Mouse (Mus musculus) embryo, embryonic 9.5 days (tissue): ENCODE results near the gene Wnt6.
"Not testable (repeated sequence)": the region's sequence is repeated elsewhere in the genome, so short reads cannot be mapped to it uniquely, and the experiment has no call there.

ENCODE experiments used
- DNase-seq: peaks from one replicate; pipeline ENCODE4 v3.0.0-alpha.2; 2017; ENCODE audit errors: extremely low spot score

Wnt6 gene

DNA sequence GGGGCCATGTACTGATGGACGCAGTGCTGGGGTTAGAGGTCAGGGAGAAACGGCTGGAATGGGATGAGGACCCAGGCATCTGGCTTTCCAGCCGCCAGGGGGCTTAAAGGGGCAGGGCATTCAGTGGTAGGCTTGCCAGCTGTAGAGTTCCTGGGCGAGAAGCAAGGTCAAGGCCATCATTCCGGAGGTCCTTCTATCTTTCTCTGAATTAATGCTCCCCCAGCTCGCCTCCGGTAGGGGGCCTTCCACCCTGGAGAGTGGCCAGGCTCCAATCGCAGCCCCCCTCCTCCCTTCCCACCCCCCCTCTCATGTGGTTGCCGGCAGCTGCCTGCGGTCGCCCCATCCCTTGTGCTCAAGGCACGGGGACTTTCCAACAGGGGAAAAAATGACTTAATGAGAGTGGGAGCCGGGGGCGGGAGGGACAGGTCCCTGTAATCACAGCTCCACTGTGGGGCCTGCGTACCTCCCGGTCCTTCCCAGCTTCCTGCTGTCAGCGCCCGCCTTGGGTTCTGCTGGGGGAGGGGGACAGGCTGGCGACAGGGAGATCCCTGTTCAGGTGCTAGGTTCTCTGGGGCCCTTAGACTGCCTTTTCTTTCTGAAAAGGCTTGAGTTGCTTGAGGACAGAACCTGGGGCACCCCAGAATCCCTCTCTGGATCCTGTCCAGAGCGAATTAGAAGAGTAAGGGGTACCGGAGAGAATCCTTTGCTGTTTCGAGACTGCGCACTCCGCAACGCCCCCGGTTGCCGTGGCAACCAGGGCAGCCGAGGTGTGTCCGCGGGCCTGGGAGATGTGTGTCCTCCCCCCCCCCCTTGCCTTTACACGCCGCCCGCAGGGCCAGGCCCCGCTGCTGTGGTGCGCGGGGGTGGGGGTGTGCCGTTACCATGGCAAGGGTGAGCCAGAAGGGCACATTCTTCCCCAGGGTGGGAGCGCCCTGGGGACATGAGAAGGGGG is 34.9 kb downstream of the Wnt6 start:
- peak; percentile 61 for DNase-seq

GRCm38 (mm10) chr1:74807551-74808071 is 35.9 kb downstream of the Wnt6 start:
- DNase-seq = no peak

DNA sequence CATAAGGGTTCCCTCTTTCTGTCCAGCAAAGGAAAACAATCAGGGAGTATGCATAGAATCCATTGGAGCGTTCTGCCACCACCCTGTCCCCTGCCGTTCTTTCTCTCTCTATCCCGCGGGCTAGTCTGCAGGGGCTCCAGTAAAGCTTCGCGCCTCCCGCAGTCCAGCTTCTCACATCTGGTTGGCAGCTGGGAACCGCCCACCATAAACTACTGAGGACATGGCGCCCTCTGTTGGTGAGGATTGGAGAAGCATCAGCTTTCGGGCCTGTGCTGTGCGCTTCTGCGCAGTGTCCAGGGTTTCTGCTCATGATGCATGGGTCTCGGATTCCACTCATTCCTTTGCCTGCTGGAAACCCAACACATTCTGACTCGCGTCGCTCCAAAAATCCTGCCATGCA is 36.4 kb downstream of the Wnt6 start:
- DNase-seq = peak; percentile 96

GRCm38 (mm10) chr1:74809007-74809406 is 37.3 kb downstream of the Wnt6 start:
- no peak for DNase-seq

- DNase-seq = no peak
Measured at GRCm38 (mm10) chr1:74814931-74815647, 43.4 kb downstream of the Wnt6 start.

DNA sequence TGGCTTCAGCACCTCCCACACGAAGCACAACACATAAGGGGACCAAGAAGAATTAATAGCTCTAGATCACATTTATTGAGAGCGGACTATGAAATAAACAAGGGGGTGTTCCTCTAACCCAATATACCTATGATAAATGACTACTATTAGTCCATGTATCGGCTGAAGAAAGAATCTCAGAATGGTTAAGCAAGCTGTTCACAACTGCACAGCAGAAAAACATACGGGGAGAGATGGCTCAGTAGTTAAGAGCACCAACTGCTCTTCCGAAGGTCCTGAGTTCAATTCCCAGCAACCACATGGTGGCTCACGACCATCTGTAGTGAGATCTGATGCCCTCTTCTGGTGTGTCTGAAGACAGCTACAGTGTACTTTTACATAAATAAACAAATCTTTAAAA is 44.3 kb downstream of the Wnt6 start:
- DNase-seq = not testable (repeated sequence)

GRCm38 (mm10) chr1:74816612-74817199 is 45.0 kb downstream of the Wnt6 start:
- DNase-seq = peak; percentile 94

GRCm38 (mm10) chr1:74817219-74817618 is 45.5 kb downstream of the Wnt6 start:
- no peak for DNase-seq

DNA sequence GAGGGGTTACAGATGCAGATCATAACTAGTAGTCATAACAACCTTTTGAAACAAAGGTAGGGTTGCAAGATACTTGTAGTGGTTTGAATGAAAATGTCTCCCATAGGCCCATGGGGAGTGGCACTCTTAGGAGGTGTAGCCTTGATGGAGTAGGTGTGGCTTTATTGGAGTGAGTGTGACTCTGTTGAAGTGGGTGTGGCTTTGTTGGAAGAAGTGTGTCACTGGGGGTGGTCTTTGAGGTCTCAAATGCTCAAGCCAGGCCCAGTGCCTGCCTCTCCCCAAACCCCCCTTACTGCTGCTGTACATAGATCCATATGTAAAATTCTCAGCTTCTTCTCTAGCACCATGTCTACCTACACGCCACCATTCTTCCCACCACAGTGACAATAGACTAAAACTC is 46.8 kb downstream of the Wnt6 start:
- DNase-seq = no peak

DNA sequence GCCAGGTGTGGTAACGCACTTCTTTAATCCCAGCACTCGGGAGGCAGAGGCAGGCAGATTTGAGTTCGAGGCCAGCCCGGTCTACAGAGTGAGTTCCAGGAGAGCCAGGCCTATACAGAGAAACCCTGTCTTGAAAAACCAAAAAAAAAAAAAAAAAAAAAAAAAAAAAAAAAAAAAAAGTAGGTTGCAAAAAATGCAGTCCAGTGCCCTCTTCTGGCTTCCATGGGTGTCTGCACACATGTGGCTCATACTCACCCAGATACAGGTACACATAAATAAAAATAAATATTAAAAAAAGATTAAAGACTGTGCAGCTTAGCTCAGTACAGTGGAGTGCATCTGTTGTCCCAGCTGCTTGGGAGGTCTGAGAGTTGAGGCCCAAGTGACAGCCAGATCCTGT is 51.9 kb downstream of the Wnt6 start:
- not testable (repeated sequence) for DNase-seq

DNA sequence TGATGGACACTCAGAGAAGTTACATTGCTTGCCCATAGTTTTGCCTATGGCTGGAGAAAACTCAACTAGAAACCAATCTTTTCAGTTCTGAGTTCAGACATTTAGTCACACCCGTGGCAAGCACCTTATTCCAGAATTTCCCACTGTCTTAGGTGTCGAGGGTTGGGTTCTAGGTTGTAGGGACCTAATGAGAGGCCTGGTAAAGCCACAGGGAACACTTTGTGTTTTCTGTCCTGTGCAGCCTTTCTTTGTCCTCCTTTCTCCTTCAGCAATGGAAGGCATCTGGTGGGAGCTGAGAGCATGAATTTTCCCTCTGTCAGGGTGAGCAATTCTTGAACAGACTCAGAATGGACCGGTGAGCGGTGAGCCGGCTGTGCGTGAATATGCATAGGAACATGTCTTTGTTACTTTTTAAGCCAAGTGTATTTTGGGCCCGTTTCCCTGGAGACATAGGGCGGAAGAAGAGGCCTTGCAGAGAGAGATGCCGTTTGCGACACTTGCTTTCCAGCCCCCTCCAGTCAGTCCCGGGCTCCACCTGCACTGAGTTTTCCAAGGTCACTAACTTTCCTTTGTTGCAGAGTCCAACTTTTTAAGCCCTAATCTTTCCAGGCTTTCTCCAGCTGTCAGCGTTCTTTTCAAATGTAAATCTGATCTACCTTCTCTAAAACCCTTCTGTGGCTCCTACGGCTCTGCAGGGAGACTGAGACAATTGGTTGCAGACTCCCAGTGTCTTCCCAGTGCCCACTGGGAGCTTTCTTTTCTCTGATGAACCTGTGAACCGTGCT is 53.0 kb downstream of the Wnt6 start:
- DNase-seq = peak; percentile 67

DNA sequence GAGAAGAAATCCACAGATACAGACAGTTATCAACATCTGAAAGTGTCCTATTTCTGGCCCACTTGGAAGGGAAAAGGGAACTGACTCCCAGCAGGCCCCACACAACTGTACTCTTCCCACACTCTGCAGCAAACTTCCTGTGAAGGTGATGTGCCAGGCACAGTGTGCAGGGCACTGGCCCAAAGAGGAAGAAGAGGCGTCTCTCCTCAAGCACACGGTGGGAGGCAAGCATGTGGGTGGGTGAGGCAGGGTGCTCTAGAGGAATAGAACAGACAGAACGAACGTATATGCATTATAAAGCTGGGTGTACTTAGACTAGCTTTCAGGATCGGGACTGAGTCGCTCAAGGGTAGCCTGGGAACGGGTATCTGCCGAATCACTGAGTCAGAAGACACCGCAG is 58.4 kb downstream of the Wnt6 start:
- no peak for DNase-seq

DNA sequence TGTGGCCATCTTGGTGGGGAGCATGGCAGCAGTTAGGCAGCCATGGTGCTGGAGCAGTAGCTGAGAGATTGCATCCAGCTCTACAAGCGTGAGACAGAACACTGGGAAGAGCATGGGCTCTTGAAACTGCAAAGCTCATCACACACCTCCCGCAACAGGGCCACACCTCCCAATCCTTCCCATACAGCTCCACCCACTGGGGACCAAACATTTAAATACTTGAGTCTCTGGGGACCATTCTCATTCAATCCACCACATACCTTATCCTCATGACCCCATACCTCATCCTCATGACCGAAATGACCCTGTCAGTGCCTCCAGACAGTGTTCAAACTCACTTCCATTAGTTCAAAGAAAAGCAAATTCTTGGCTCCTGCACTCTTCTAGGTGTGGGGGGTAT is 61.6 kb downstream of the Wnt6 start:
- no peak for DNase-seq
